Mouse (Mus musculus): ENCODE results near the gene Stx18.

Gene Stx18

DNA sequence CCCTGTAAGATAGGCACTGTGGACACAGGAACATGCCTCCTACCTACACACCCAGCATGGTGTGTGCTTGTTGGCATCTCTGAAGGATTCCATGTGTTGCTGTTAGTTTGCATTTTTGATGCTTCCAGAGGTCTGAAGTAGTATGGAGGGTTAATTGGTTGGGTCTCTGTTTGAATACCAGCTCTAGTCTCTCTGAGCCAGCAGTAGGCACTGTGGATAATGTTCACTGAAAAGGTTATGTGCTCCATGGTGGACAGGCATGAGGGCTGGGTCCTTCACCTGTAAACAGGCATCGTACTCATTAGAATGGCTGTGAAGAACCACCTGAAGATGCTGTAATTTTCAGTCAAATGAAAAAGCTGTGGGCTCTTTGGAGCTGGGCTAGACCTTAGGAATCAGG lies 41.9 kb downstream of the Stx18 start:
- DNase-seq: no peak

- no peak for DNase-seq
Observed at GRCm38 (mm10) chr5:38082589-38082988, 44.0 kb downstream of the Stx18 start.

DNA sequence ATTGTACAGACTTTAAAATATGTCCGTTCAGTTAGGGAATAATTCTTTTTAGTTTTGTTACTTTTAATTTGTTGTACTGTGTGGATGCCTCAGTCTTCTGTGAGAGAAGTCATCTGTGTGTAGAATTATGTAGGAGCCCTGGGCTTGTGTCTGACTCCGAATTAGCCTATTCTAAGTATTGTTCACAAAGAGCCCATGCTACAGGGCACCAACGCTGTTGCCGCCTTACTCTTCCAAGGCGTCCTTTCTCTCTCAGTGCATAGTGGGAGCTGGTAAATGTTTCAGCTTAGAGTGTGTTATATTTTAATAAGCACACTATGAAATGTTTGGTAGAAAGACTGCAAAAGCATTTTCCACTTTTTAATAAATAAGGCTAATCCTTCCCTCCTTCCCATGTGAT lies 44.8 kb downstream of the Stx18 start:
- no peak for DNase-seq

- no peak for DNase-seq
Observed at GRCm38 (mm10) chr5:38084616-38085015, 46.1 kb downstream of the Stx18 start.

DNA sequence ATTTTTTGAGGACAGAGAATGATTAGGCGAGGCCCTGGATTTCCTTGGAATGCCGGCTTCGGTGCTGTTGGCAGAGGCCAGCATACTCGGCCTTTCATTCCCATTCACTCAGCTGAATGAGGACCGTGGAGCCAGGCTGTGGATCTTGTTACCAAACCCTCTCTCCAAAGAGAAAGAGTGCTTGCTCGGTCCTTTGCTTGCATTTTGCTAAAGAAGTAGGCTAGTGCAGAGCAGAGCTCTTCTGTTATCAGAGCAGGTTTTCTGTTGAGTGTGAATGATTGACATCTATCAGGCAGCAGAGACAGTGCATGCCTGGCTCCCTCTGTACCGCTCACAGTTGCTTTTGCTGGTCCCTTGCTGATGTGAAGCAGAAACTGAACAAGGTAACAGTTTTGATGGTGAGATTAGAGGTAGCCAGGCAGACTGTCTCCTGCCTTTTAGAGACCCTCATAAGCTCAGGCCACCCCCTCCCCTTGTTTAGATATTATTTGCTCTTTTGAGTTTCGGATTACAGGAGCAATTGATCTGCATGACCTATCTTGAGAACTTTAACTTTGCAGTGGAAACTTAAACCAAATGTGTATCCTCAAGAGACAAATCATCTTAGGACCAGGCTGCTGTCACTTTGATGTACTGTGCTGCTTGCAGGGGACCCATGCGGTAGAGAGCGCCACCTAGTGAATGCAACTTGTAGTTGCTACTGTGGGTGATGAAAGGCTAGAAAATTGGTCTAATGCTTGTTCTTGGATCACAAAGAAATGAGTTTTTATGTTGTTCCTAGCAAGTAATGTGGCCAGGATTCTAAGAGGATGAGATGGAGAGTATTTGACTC lies 47.2 kb downstream of the Stx18 start:
- peak; percentile 49 for DNase-seq

DNA sequence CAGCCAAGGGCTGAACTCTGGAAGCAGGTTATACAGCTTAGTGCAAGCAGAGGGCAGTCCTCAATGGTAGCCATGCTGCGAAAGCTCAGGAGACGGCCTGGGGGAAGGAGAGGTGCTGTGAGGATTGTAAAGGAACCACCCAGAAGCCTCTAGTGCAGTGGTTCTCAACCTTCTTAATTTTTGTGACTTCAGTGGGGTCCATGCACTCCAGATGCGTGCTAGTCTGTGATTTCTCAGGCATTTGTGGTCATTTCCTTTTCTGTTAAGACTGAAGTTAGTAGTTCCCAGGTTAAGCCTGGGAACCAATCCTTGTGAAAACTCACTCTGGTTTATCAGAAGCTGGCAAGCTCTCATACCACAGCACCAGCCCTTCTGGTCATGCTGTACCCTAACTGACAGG lies 51.6 kb downstream of the Stx18 start:
- DNase-seq: no peak

DNA sequence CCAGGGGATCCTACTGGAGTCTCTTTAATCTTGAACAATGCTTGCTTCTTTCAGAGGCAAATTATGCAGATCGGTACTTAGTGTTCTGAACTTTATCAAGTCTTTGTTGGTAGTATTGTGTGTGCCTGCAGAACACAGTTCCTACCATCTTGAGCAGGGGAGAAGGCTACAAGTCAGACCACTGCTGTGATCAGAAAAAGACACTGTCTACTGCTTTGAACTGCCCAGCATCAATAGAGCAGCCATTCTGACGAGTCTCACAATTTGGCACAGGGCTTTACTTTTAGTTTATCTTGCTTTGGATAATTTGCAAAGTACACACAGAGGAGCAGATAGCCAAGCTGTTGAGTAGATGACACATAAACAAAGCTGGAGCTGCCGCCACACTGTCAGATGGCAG lies 52.0 kb downstream of the Stx18 start:
- no peak for DNase-seq

- DNase-seq: no peak
Observed at GRCm38 (mm10) chr5:38091046-38091965, 52.8 kb downstream of the Stx18 start.

DNA sequence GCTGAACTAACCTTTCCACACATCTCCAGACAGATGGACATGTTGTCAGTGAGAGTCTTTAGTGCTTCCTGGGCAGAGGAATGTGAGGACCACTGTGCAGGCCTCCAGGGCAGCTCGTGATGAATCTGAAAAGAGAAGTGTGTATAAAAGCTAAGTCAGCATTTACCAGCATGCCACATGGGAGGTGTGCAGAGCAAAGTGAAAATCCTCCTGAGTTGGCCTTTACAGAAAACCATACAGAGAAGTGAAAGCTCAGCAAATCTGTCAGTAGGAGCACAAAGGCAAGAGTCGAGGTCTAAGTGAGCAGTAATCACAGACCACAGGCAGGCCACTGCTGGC lies 53.4 kb downstream of the Stx18 start:
- no peak for DNase-seq

DNA sequence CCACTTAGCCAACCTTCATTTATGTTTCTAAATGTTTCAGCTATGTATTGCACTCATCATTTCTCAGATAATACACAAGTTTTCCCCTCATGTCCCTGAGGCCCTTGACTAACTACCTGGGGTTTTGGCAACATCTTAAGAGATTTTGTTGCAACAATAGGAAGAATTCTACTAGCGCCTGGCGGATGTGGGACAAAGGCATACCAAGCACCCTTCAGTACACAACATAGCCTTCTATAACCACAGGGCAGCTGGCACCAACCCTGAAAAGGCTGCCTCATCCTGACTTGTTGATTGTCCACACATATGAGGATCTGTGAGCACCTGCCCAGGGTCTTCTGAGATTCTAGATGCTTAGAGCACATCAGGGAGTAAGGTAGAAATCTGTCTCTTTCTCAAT lies 55.8 kb downstream of the Stx18 start:
- no peak for DNase-seq

DNA sequence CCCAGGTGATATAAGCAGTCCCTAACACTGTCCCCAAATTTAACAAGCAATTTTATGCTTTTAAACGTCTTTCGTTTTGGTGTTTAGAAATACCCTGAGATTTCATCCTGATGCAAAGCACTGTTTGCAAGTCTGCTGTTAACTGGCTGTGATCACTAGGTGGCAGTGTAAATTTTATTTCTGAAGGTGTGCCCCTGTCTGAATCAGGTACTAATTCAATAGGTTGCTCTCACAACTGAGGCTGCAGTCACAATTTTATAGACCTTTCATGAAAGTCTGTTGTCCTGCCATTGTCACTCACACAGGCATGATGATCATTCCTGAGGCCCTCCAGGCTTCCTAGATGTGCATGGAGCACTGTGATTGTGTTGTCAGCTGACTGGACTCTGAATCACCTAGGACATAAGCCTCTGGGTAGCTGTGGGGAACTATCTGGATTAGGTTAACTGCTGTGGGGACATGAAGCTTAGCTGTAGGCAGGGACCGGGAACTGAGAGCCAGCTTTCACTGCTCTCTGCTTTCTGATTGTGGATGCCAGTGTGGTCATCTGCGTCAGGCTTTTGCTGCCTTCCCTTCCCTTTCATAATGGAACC lies 59.1 kb downstream of the Stx18 start:
- DNase-seq: no peak

- no peak for DNase-seq
Observed at GRCm38 (mm10) chr5:38099139-38099676, 60.7 kb downstream of the Stx18 start.

GRCm38 (mm10) chr5:38102945-38103344 lies 64.4 kb downstream of the Stx18 start:
- DNase-seq: no peak

- DNase-seq: no peak
Observed at GRCm38 (mm10) chr5:38106080-38106697, 67.6 kb downstream of the Stx18 start.

GRCm38 (mm10) chr5:38106807-38107206 lies 68.3 kb downstream of the Stx18 start:
- no peak for DNase-seq

GRCm38 (mm10) chr5:38114526-38114925 lies 76.0 kb downstream of the Stx18 start:
- DNase-seq: no peak

GRCm38 (mm10) chr5:38117056-38117455 lies 78.5 kb downstream of the Stx18 start:
- no peak for DNase-seq

DNA sequence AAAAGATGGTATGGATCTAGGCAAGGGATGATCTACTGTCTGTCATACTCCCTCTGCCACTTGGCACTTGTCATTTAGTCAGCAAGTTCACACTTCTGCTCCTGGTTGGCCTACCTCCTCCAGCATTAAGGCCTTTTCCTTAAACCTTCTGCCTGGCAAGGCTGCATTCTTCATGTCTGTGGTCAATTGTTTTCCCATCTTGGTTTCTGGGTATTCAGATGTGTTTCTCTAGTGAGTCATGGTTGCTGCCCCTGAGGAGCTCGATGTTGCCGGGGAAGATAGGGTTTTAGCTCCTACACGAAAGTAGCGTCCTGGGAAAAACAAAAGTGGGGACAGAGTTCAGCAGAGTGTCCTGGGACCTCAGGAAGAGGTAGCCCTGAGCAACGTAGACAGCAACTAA lies 80.7 kb downstream of the Stx18 start:
- no peak for DNase-seq

- DNase-seq: no peak
Observed at GRCm38 (mm10) chr5:38121699-38122098, 83.2 kb downstream of the Stx18 start.

- no peak for DNase-seq
Observed at GRCm38 (mm10) chr5:38126519-38127306, 88.2 kb downstream of the Stx18 start.

GRCm38 (mm10) chr5:38129339-38129738 lies 90.8 kb downstream of the Stx18 start:
- no peak for DNase-seq

- DNase-seq: no peak
Observed at GRCm38 (mm10) chr5:38136247-38136646, 97.7 kb downstream of the Stx18 start.
